Mouse (Mus musculus) adipose tissue, adult 10 weeks (tissue): ENCODE results near the gene Clec18a. TPM values are rescaled to one million over a fixed set of nuclear protein-coding genes. Genes with fewer than 3 reads are reported as not detected.

Source experiments
- polyA plus RNA-seq: library from polyadenylated mRNA; stranded (reverse); fragments of 350-450 nt; fragmentation: Illumina TruSeq; extraction: RNeasy Lipid Tissue Mini Kit (QIAGEN cat#74804); gene quantifications from one replicate; pipeline ENCODE4 v1.2.3, GENCODE M21; 2014; ENCODE audit warnings: low read depth, low replicate concordance

Clec18a gene
- 23.4 TPM for polyA plus RNA-seq

GRCm38 (mm10) chr8:111092326-111092725, at the start of gene Clec18a:
Gene Clec18a (minus strand): TSS chr8:111092426.

GRCm38 (mm10) chr8:111093865-111094718, 1.9 kb upstream of the Clec18a start, which contains the start of gene Pdpr:
Gene Pdpr (plus strand): TSS chr8:111094630.

GRCm38 (mm10) chr8:111056158-111056663, 36.0 kb downstream of the Clec18a start, which contains the start of gene Exosc6:
Gene Exosc6 (plus strand): TSS chr8:111056339.

GRCm38 (mm10) chr8:111032916-111033315, 59.3 kb downstream of the Clec18a start, which contains the start of gene Aars:
Gene Aars (plus strand): TSS chr8:111033144.

GRCm38 (mm10) chr8:111031572-111031971, 60.7 kb downstream of the Clec18a start, which contains the start of gene Ddx19b:
Gene Ddx19b (minus strand): TSS chr8:111031751.

Other genes with a start within 250 kb of the Clec18a start
- gene Cog4, start 245.8 kb downstream of the Clec18a start, polyA plus RNA-seq = 62.1 TPM
- 38.6 TPM for gene Sf3b3, start 245.6 kb downstream of the Clec18a start, polyA plus RNA-seq
- gene Fuk, start 189.9 kb downstream of the Clec18a start, polyA plus RNA-seq = 9.1 TPM
- 112 TPM for gene St3gal2, start 172.5 kb downstream of the Clec18a start, polyA plus RNA-seq
- 38.7 TPM for gene Ddx19a, start 94.6 kb downstream of the Clec18a start, polyA plus RNA-seq
- gene Ddx19b, start 60.7 kb downstream of the Clec18a start, polyA plus RNA-seq = 12.1 TPM
- gene Aars, start 59.3 kb downstream of the Clec18a start, polyA plus RNA-seq = 35.5 TPM
- 0.63 TPM for gene Exosc6, start 36.1 kb downstream of the Clec18a start, polyA plus RNA-seq
- 14.6 TPM for gene Pdpr, start 2.2 kb upstream of the Clec18a start, polyA plus RNA-seq
- gene Glg1, start 166.8 kb upstream of the Clec18a start, polyA plus RNA-seq = 49.2 TPM
- gene Rfwd3, start 207.8 kb upstream of the Clec18a start, polyA plus RNA-seq = 27.3 TPM
- gene Mlkl, start 245.8 kb upstream of the Clec18a start, polyA plus RNA-seq = 5.8 TPM